Mouse (Mus musculus): ENCODE data around the gene Hmg20a.
"Not testable (repeated sequence)": the region's sequence is repeated elsewhere in the genome, so short reads cannot be mapped to it uniquely, and the experiment has no call there.

DNA sequence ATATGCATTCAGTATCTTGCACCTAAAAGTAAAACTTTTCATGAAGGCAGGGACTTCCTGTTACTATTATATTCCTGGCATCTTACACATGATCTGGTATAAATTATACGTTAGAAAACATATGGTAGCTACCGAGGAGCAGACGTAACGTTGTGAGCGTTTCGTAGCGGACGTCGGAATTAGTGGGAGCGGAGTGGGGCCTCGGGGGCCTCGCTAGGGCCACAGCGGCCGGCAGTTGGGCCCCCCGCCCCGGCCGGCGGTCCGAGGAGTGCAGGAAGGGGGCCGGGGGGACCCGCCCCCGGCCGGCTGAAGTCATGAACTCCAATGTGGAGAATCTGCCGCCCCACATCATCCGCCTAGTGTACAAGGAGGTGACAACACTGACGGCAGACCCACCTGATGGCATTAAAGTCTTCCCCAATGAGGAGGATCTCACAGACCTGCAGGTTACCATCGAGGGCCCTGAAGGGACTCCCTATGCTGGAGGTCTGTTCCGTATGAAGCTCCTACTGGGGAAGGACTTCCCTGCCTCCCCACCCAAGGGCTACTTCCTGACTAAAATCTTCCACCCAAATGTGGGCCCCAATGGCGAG lies 19.0 kb downstream of the Hmg20a start:
- not testable (repeated sequence) for TF ChIP-seq CTCF (IDR thresholded peaks at IDR 0.05; ENCODE audit: control insufficient read depth, insufficient read depth, insufficient replicate concordance, low read depth, low read length); POLR2A (IDR thresholded peaks at IDR 0.05; ENCODE audit: control insufficient read depth, low read depth, low read length)

Measured in testis, adult 2 months (tissue).